Mouse (Mus musculus) monocyte, adult 2 months (primary cell): ENCODE data around the gene Gramd1b.

ENCODE experiments used
- DNase-seq, 2 experiments: peaks; one replicate each; pipeline ENCODE4 v3.0.0; 2022; ENCODE audit warnings: low spot score in 2 of 2, low read depth in 1 of 2

Gene Gramd1b

DNA sequence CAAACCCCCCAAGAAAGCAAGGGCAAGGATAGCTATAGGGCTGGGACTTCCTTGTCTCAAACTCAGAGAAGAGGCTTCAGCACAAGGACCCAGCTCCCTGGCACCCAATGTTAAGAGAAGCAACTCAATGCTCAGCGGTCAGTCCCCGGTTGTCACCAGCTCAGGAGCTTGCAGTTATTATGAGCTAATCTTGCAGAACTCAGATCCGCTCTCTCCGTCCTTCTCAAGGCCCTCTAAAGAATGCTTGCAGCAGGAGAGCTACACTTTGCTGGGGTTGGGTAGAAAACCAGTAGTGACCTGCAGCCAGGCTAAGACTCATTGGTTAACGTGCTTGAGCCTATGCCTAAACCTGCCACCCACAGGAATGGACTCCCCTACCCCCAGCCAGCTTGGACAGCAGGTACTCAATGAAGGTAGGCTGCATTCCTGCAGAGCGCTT, 156.6 kb downstream of the Gramd1b start:
- no peak for DNase-seq

DNA sequence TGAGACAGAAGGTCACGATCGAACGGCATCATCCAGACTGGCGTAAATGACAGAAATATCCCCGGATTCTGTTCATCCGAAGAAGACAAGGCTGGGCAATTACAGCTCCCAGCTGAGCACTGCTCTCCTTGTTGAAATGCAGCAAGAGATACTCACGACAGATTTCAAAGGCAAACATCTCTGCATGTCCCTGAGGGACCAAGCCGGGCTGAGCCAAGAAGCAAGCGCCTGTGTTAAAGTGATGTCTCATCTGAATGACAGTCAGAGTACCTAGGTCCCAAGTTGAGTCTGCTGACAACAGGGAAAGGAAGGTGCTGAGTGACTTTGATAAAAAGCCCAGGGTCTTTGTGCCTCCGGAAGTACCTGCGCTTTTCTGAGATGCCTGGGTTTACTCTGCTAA, 157.1 kb downstream of the Gramd1b start:
- no peak for DNase-seq

DNA sequence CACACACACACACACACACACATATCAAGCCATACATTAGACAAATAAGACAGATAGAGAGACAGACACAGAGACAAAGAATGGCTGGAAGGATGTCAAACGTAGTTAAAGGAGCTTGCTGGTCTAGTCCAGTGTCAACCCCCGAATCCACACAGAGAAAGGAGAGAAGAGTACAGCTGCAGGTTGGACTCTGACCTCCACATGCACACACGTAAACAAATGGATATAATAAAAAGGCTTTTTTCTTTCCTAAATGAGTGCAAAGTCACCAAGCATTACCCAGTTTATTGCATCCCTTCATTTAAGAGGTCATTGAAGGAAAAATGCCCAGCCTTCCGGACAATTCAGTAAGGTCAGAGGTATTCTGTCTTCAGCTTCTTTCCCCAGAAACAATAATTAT, 161.0 kb downstream of the Gramd1b start:
- no peak for DNase-seq

DNA sequence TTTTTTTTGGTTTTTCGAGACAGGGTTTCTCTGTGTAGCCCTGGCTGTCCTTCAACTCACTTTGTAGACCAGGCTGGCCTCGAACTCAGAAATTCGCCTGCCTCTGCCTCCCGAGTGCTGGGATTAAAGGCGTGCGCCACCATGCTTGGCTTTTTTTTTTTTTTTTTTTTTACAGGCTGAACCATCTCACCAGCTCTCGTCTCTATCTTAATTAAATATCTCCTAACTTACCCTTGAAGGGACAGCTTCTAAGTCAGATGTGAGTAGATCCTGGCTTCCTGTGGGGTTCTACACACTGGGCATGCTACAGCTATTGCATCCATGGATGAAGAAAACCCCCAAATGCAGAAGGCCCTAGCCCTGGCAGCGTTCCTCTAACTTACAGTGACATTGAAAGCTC, 164.4 kb downstream of the Gramd1b start:
- no peak for DNase-seq

DNA sequence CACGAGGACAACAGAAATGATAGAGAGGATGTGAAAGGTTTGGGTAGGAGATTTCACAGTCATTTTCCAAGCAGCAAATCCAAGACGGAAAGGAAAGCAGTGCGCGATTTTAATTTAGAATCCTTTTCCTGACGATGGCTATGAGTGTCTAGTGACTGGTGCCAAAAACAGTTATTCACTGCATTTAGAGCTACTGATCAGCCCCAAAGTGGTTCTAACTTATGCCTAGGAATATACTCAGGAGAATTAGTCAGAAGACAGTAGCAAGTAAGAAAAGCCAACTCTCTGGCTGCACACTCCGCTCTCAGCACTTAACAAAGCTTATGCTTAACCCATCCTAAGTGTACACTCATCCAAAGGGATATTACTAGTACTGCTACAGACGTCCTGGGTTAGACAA, 166.9 kb downstream of the Gramd1b start:
- DNase-seq = no peak

DNA sequence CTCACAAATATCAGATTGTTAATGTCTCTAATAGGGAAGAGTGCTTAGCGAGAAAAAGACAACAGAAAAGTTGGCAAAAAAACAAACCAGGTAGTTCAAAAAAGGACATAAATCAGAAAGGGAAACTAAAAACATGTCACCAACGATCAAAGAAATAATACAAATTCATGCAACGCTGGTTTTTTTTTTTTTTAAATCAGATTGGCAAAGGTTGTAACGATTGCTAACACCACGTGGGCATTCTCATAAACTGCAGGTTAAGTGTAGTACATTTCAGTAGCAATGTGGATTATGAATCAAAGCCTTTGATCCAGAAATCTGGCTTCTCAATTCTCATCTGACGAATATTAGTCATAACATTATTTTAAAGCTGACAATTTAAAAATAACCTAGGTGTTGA, 169.2 kb downstream of the Gramd1b start:
- no peak for DNase-seq

DNA sequence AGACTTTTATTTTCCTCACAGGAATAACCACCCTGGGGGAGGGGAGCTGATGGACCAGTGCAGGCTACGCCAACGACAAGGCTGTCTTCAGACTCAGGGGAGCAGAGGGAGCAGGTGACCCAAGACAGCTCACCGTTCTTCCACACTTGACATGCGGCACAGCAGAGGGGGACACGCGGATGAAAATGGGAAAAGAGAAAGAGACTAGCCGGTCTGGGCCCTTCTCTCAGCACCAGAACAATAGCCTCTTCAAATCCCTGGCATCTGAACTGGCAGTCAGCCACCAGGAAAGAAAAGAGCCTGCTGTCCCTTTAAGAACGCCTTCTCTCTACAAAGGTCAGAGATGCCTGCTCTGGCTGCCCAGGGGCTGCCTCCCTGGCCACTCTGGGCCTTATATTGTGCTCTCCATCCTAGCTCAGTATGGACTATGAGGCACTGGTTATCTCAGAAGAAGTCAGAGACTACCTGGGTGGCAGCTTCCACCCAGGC, 172.7 kb downstream of the Gramd1b start:
- DNase-seq = no peak

DNA sequence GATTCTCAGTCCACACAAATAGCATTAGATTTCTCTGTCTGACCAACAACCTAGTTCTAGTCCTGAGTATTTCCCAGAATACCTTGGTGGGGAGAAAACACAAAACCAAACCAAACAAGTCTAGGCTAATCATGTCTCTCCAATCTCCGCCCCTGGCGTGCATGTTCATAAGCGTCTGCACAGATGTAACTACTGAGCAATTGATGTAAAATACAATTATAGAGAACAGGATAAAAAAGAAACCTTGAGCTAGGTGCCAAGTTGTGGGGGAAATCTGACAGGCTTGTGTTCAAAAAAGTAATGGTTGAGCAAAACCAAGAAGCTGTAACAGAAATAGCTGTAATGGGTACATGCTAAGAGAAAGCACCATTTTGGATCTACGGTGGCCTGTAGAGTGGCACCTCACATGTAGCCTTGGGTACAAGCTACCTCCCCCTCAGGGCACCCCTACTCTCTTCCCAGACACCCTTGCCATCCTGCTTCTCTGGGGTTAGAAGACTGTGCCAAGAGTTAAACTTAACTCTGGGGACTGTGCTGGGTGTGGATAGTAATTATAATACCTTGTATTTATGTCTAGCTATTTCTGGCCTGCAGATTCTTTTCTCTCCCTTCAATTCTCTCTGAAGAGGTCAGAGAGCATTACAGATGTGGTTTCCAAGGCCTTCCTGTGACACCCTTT, 174.3 kb downstream of the Gramd1b start:
- DNase-seq = no peak

DNA sequence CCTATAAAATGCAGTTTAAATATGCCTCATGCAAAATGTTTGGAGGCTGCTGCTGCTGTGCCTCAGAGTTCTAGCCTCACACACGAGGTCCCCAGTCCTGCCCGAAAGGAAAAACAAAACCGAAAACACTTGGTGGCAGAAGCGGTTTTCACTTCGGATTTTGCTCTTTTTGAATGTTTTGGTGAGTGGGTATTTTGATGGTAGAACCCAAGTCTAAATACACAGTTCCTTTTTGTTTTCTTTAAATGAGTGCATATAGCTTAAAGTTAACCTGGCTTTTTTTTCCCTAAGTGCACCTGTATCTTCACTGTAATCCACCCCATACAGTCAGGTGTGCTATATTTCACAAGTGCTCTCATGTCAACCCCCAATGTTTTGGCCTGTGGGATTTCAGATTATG, 174.8 kb downstream of the Gramd1b start:
- no peak for DNase-seq

DNA sequence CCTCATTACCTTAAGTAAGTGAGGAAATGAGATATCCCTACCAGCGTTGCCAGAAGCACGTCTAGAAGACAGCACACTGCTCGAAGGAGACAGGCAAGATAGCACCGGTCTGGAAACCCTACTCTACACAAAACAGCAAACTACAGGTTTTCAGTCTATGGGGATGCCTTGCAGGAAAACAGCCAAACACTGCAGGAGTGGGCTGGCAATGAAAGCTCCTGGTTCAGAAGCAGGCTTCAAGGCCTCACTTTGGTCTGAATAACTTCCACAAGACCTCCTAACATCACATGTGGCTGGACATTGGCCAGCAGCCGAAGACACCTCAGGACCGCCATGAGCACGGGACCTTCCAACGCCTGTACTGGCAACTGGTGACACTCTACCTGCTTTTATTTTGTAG, 175.8 kb downstream of the Gramd1b start:
- DNase-seq = no peak

DNA sequence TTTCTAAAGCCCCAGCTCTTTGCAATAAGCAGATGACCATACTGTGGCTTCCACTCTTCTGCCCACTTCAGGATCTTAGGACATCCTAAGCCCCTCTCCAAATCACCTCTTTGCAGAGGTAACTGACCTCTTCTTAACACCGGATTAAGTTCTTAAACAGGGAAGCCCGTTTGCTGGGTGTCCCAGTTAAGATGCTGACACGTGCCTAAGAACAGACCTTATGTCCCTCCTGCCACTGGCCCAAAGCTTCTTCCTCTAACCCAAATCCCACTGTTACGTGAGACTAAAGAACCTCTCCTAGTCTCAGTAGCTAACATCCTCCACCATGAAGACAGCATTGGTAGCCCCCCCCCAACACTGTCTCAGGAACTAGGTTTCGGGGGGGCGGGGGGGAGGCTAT, 177.6 kb downstream of the Gramd1b start:
- DNase-seq = no peak

DNA sequence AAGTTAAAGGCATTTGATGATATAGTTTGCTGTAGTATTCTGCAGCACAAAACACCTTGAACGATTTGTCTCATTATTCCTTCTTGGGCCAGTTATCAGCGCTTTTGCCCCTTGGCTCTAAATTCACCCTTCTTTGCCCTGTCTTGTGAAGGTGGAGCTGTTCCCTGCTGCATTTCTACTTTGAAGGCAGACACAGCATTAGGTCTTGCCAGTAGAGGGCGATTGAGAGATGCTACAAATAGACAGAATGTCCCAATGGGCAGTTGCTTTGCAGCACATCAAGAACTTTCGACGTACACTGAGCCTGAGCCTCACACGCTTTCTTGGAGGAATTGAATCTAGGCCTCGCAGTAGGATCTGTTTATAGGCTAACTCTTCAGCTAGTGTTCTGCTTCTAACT, 180.5 kb downstream of the Gramd1b start:
- DNase-seq = no peak

DNA sequence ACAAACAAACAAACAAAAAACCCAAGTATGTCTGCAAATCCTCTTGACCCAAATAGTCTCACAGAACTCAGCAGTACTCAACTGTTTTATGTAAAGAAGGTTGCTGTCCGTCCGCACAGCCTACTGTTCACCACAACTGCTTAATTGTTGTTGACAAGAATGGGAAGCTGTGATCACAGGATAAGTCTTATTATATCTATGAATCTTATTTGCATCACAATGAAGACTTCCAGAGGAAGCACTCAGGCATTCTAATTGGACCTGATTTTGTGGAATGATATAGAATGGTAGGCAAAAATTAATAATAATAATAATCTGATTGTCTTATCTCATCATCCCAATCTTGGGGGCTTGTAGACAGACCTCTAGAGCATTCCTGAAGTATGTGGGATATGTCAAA, 181.1 kb downstream of the Gramd1b start:
- DNase-seq = no peak

DNA sequence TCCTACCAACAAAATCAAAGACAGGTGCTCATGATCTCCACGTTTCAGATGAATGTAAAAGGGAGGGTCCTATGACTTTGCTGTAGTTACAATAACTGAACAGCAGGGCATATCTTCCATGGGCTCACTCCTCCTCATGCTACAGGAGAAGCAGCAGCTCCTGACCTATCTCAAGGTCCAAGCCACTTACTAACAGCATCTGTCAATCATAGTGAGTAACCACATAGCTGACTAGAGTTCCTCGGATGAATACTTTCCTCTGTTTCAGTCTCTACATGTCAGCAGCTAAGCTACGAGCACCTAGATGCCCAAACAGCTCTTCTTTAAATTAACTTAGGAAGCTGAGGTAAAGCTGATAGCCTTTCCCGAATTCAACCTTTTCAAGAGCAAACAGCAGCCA, 181.6 kb downstream of the Gramd1b start:
- DNase-seq = no peak

DNA sequence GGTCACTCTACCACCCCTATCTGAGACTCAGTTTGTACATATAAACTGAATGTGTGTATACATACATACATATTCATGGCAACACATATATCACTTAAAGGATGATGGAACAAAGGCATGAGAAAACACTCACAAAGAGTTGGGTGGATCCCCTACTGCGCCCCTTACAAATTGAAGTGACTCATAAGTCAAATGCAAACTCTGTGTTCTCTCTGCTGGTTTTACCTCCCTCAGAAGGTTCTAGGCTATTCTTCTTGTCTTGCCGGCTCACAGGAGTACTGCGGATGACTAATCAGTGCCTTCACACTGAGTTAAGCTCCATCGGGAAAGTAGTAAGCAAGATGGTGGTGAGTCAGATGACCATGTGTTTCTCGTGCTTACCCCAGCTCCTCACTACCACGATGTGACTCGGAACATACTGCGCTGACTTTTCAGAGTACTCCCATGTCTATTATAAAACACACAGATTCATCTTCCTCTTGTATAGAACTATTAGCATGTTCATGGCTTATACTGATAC, 182.4 kb downstream of the Gramd1b start:
- DNase-seq = no peak

DNA sequence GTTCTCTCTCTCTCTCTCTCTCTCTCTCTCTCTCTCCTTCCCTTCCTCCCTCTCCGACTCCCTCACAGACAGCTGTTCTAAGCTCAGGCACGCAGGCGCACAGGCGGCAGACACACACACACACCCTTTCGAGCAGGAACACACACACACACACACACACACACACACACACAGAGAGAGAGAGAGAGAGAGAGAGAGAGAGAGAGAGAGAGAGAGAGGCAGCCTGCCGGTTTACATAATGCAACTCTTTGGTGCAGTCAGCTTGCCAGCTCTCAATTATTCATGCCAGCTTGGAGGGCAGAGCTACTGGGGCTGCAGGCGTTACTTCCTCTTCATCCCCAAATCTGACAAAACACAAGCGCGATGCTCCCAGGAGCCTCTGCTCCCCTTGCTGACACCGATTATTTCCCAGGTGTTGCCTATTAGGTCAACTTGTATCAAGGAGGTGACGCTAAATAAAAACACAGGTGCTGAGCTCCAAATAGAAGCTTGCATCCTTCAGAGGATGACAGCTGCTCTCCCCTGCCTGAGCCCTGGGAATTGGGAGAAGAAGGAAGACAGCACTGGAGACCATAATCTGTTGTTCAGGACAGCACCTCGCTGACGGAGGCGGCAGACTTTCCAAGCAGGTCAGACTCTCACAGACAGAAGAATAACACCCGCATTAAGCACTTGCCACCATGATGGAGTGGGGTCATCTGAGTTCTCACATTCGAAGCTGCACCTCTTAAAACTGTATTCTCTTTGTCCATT, 184.8 kb downstream of the Gramd1b start:
- DNase-seq = no peak

DNA sequence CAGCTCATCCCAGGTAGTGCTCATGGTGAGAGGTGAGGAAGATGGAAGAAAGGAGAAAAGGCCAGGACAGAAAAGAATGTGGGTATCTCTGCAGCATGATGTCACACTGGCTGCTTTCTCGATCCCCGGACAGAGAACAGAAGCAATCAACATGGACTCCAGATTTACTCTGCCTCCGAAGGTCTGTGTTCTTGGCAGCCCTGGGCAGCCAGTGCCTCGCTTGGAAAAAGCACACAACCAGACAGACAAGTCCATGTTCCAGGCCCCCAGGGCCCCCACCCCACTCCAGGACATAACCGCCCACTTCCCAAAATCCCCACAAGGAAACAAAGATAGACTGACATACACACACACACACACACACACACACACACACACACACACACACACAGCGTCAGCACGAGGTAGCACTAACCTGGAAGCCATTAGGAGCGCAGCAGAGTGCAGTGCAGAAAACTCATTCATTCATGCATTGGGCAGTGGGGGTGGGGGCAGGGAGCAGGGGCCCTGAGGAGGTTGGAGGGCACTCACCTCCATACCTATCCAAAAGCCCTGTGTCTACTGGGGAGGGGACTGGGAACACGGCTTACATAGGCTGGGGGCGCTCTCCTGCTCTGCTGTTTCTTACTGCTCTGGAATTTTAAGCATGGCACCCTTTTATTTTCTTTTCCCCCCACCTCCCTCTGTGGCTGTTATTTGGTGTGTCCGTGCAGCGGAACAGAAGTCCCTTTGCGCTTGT, 185.5 kb downstream of the Gramd1b start:
- DNase-seq = no peak

DNA sequence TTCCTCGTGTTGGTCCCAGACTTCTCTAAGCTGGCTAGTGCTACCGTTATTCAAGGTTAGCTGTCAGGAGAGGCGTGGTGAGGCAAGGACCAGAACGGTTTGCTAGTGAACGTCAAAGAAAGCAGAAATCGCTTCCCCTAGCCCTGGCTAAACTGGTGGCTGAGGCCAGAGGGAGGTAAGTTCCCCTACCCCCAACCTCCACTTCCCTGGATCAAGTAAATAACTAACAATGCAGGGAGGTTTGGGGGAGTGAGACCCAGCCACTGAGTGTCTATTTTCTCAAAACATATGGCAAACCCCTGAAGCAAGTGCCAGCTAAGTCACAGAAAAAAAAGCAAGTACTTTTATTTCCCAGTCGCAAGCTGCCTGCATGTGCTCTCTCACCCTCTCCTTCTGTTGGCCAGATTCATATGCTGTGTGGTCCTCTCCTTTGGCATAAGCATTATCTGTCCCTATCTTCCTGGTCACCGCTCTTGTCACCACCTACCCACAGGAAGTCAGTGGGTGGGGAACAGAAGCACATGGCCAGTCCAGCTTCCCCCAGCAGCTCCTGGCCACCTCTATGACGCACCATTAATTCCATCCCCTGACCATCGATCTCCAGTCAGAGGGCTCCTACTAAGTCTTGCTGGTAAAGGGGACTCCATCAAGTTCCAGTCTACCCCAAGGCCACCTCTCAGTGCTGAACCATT, 186.2 kb downstream of the Gramd1b start:
- DNase-seq = no peak

DNA sequence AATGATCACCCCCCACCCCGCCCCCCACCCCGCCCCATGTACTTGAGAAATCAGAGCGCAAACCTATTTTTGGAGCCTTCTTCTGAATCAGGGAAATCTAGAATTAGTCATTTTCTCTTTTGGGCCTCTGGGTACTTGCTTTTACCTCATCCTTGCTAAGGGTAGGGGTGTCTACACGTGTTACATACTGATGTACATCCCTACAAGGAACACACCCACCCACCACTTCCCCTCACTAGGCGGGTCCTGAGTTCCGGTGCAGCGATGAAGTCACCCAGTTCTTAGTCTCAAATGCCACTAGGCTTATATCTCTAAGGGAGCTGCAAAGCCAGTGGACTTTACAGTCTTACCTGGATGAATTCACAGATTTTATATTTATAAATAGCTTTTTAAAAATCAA, 187.4 kb downstream of the Gramd1b start:
- no peak for DNase-seq

DNA sequence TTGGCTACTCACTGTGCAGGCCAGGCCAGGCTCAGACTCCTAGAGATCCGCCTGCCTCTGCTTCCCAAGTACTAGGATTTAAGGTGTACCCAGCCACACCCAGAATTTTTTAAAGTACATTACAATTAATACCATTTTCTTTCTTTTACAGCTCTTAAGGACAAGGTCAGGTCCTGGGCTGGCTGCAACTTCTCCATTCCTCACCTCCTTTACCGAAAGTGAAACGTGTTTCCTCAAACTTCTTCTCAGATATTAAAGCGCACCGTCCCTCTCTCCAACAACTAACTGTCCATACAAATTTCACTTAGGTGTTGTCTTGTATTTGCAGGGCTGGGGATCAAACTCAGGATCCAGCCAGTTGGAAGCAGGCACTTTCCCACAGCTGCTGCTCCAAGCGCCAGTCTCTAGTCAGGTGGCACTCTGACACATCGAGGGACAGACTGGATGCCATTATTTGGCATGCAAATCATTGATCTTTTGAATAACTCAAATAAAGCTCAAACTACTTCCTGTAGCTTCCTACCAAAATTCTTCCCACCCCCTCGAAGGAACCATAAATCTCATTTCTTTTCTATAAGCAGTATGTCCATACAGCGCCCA, 188.0 kb downstream of the Gramd1b start:
- DNase-seq = no peak

DNA sequence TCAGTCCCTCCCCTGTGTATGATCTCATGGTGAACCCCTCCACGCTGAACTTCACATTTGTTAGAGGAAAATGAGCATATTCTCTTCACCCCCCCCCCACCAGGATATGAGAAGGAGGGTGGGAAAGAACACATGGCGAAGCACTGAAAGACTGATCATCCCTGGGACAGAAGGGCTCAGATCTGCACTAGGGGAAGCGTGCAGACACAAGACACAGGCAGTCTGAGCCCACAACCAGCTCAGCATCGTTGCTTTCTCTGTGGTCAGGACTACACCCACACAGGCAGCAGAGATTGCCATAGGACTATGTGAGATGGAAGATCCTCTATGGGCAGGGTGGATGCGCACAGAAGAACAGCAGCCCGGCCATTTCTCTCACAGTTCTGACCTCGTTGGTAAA, 189.1 kb downstream of the Gramd1b start:
- no peak for DNase-seq
